Mouse (Mus musculus): ENCODE data around the gene Kansl3. TPM values are rescaled to one million over a fixed set of nuclear protein-coding genes. Genes with fewer than 3 reads are reported as not detected.

The Kansl3 gene
- total RNA-seq, 2 experiments from 2014 or later: 76.1 to 76.8 TPM

GRCm38 (mm10) chr1:36309498-36309901, 59.5 kb downstream of the Kansl3 start:
- no peak for TF ChIP-seq CTCF (conservative IDR thresholded peaks at IDR 0.05)
- DNase-seq (ENCODE audit: low spot score in 2 of 2): peak; percentile 54 to 77
- Histone ChIP-seq H3K27ac (peak overlapping the region; percentile 92), H3K4me3 (peak overlapping the region; percentile 78)

GRCm38 (mm10) chr1:36308966-36309475, 60.0 kb downstream of the Kansl3 start:
- TF ChIP-seq CTCF (conservative IDR thresholded peaks at IDR 0.05): no peak
- no peak for DNase-seq (ENCODE audit: low spot score in 2 of 2)
- peak overlapping the region; percentile 92 for H3K27ac ChIP-seq
- peak overlapping the region; percentile 78 for H3K4me3 ChIP-seq

DNA sequence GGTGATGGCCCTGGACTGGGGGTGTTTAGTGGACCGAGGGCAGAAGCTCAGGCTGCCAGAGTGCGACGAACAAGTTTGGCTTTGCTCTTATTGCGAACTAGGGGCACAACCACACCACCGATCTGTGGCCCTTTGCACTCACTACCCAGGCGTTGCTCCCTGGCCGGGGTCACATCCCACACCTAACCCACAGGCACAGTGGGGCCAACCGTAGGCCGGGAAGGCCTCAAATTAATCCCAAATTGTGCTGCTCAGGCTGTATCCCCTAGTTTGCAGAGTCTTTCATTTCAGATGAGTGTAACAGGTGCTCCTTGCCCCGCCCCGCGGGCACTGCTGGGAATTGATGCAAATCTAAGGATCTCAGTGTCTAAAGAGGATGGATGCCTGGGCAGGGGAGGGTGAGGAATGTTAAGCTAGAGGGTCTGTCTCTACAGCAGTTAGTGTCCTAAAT, 60.5 kb downstream of the Kansl3 start:
- TF ChIP-seq CTCF (conservative IDR thresholded peaks at IDR 0.05): no peak
- peak overlapping the region; percentile 92 for H3K27ac ChIP-seq
- H3K4me3 ChIP-seq: peak overlapping the region; percentile 78
- DNase-seq (ENCODE audit: low spot score in 2 of 2): no peak

GRCm38 (mm10) chr1:36307495-36308280, 61.3 kb downstream of the Kansl3 start, which contains the start of gene Arid5a:
Gene Arid5a, plus strand, starts transcription at chr1:36307733.
- peak; percentile 84 to 86 for DNase-seq (ENCODE audit: low spot score in 2 of 2)
- peak within 1 kb of the TSS; percentile 92 for H3K27ac ChIP-seq

DNA sequence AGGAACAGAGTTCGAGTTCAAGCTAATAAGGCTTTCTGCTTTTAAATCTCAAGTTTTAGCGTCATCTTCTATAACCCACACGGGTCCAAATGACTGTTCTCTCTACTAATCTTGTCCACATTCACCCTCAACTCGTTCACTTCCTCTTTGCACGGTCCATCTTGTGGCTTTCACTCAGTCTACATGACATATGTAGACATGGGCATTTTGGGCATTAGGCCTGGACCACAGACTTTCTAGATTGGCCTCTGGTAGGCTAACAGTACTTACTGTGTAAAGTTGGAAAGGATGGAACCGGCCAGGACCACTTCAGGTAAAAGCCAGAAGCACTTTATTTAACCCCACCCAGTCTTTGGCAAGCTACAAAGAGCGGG, 61.9 kb downstream of the Kansl3 start:
- no peak overlapping the region for H3K4me3 ChIP-seq
- H3K27ac ChIP-seq: no peak overlapping the region
- DNase-seq (ENCODE audit: low spot score in 2 of 2): no peak
- TF ChIP-seq CTCF (conservative IDR thresholded peaks at IDR 0.05): no peak

More at GRCm38 (mm10) chr1:36307495-36308280, 61.3 kb downstream of the Kansl3 start, which contains the start of gene Arid5a:
- peak; percentile 54 for TF ChIP-seq CTCF (conservative IDR thresholded peaks at IDR 0.05)
- peak within 1 kb of the TSS; percentile 78 for H3K4me3 ChIP-seq

GRCm38 (mm10) chr1:36306120-36306519, 62.9 kb downstream of the Kansl3 start:
- no peak overlapping the region for H3K27ac ChIP-seq
- TF ChIP-seq CTCF (conservative IDR thresholded peaks at IDR 0.05): no peak
- no peak overlapping the region for H3K4me3 ChIP-seq
- DNase-seq (ENCODE audit: low spot score in 2 of 2): no peak

DNA sequence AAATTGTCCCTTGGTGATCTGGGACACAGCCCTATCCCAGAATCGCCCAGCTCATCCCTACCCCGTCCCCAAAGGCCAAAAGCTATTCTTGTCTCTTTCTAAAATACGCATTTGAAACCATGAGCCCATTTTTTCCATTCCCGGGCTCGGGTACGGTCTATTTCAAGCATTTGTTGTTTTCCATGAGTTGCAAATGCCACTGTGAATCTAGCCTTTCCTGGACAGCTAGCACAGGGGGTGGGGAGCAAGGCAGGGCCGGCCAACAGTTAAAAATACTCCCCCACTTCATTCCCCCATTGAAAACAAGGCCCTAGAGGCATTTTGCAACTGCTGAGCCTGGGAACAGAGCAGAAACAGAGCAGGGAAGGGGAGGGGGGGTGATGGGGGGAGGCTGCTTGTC, 64.2 kb downstream of the Kansl3 start:
- H3K27ac ChIP-seq: peak overlapping the region; percentile 68
- H3K4me3 ChIP-seq: no peak overlapping the region
- TF ChIP-seq CTCF (conservative IDR thresholded peaks at IDR 0.05): no peak
- DNase-seq (ENCODE audit: low spot score in 2 of 2): no peak

DNA sequence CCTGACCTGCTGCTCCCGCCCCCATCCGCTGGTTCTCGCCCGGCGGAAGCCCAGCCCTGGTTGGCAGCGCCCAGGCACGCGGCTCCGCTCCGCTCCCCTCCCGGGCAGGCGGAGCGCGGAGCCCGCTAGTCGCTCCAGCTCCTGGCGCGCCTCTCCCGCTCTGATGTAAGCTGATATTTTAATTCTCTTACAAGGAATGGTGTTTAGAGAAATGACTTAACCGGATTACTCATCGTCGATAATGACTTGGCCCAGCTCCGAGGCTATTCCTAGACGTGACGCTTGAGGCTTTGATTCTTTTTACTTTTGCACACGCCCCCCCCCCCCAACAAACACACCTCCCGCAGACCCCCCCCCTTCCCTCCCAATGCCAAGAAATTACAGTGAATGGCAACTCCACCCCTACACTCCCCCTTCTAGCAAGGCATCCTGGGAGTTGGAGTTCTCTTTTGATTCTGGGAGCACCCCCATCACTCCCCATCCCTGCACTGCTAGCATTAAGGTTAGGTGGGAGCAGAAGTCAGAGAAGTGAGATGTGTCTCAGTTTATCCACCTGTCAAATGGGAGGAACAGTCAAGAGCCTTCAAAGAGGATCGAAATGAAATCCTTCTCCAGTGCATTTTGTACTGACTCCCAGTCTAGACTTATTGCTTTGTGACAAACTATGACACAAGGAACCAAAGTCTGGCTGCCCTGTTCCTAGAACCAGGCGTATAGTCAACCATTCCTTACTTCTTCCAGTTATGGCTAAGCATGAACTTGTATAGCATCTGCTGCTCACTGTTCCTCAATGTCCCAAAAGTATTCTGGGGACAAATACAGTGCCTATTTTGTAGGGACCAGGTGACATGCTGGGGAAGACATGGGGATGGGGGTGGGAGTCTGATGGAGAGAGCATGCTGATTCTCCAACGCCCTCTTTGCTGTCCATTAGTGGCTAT, 65.3 kb downstream of the Kansl3 start:
- no peak; the same call in 1 of the 2 replicates for TF ChIP-seq CTCF (conservative IDR thresholded peaks at IDR 0.05)
- Histone ChIP-seq H3K27ac (peak overlapping the region; percentile 79), H3K4me3 (peak overlapping the region; percentile 56)
- DNase-seq (ENCODE audit: low spot score in 2 of 2): peak; percentile 75 to 84

- Histone ChIP-seq H3K27ac (peak overlapping the region; percentile 79), H3K4me3 (peak overlapping the region; percentile 56)
- DNase-seq (ENCODE audit: low spot score in 2 of 2): no peak
- no peak for TF ChIP-seq CTCF (conservative IDR thresholded peaks at IDR 0.05)
These were observed 66.0 kb downstream of the Kansl3 start for GRCm38 (mm10) chr1:36302957-36303356.

GRCm38 (mm10) chr1:36302273-36302672, 66.7 kb downstream of the Kansl3 start:
- TF ChIP-seq CTCF (conservative IDR thresholded peaks at IDR 0.05): no peak
- DNase-seq (ENCODE audit: low spot score in 2 of 2): no peak
- no peak overlapping the region for H3K4me3 ChIP-seq

GRCm38 (mm10) chr1:36300486-36300885, 68.5 kb downstream of the Kansl3 start:
- TF ChIP-seq CTCF (conservative IDR thresholded peaks at IDR 0.05): no peak

More at GRCm38 (mm10) chr1:36302273-36302672, 66.7 kb downstream of the Kansl3 start:
- no peak overlapping the region for H3K27ac ChIP-seq

DNA sequence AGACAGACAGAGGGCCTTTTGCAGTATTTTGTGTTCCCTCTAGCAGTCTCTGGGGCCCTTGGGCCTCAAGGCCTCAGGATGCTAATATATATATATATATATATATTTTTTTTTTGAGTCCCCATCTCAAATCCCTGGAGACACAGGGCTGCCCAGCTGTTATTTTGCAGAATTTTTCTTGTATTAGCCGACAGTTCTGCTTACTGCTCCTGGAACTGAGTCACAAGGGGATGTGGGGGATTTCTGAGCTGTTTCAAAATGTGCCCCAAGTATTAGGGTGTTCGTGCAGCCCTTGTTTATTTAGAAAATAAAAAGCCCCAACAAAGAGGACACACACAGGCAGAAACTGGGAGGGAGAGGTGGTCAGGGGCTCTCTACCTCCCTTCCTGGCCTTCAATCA, 69.3 kb downstream of the Kansl3 start:
- H3K4me3 ChIP-seq: no peak overlapping the region
- no peak for TF ChIP-seq CTCF (conservative IDR thresholded peaks at IDR 0.05)
- no peak overlapping the region for H3K27ac ChIP-seq
- DNase-seq (ENCODE audit: low spot score in 2 of 2): no peak

More at GRCm38 (mm10) chr1:36300486-36300885, 68.5 kb downstream of the Kansl3 start:
- DNase-seq (ENCODE audit: low spot score in 2 of 2): no peak
- Histone ChIP-seq H3K27ac (no peak overlapping the region), H3K4me3 (no peak overlapping the region)

- no peak for DNase-seq (ENCODE audit: low spot score in 2 of 2)
- Histone ChIP-seq H3K4me3 (no peak overlapping the region), H3K27ac (no peak overlapping the region)
- no peak for TF ChIP-seq CTCF (conservative IDR thresholded peaks at IDR 0.05)
These were observed 69.9 kb downstream of the Kansl3 start for GRCm38 (mm10) chr1:36299126-36299525.

Data from layer of hippocampus, adult 2 months (tissue).